Mouse (Mus musculus) lung, postnatal 25 days (tissue): Measurements from ENCODE around the gene Dppa4.

Experiments
- DNase-seq: peaks from one replicate; pipeline ENCODE4 v3.0.0; 2022; ENCODE audit warnings: low spot score

Gene Dppa4

GRCm38 (mm10) chr16:48326903-48327302 lies 43.4 kb downstream of the Dppa4 start:
- no peak for DNase-seq

- DNase-seq: no peak
These were observed 44.9 kb downstream of the Dppa4 start for GRCm38 (mm10) chr16:48328420-48328819.

- no peak for DNase-seq
These were observed 48.3 kb downstream of the Dppa4 start for GRCm38 (mm10) chr16:48331822-48332221.

GRCm38 (mm10) chr16:48335326-48335725 lies 51.8 kb downstream of the Dppa4 start:
- DNase-seq: no peak
